Mouse (Mus musculus) hindbrain, embryonic 16.5 days (tissue): ENCODE data around the gene Gm9602. TPM values are rescaled to one million over a fixed set of nuclear protein-coding genes. Genes with fewer than 3 reads are reported as not detected.
"Not testable (repeated sequence)": the region's sequence is repeated elsewhere in the genome, so short reads cannot be mapped to it uniquely, and the experiment has no call there.

Source experiments
- ATAC-seq: fragments of 200-750 bp; cut with Nextera tagmentation; 2 replicates; pipeline ENCODE4 v1.8.0; 2017; ENCODE audit warnings: moderate TSS enrichment, moderate library complexity
- H3K27ac ChIP-seq: fragments of 300-500 bp; sonication (generic); 2 replicates; pipeline ENCODE4 v1.5.1; 2014; ENCODE audit warnings: low read depth, mild to moderate bottlenecking, control low read depth, low read length, moderate library complexity
- H3K27me3 ChIP-seq: fragments of 300-500 bp; sonication (generic); replicated peaks from 2 replicates; pipeline ENCODE4 v1.6.1; 2014; ENCODE audit warnings: low read length; ENCODE audit not compliant: control insufficient read depth, insufficient read depth
- H3K36me3 ChIP-seq: fragments of 300-500 bp; sonication (generic); 2 replicates; pipeline ENCODE4 v1.6.1; 2014; ENCODE audit warnings: mild to moderate bottlenecking, low read length, moderate library complexity, mixed read lengths; ENCODE audit not compliant: control insufficient read depth, insufficient read depth
- H3K4me1 ChIP-seq: fragments of 300-500 bp; sonication (generic); 2 replicates; pipeline ENCODE4 v1.6.1; 2014; ENCODE audit warnings: low read depth, low read length; ENCODE audit not compliant: control insufficient read depth, insufficient read depth
- H3K4me2 ChIP-seq: fragments of 300-500 bp; sonication (generic); 2 replicates; pipeline ENCODE4 v1.6.1; 2014; ENCODE audit warnings: mild to moderate bottlenecking, low read length, control low read depth, moderate library complexity
- H3K4me3 ChIP-seq: fragments of 300-500 bp; sonication (generic); 2 replicates; pipeline ENCODE4 v1.5.1; 2014; ENCODE audit warnings: mild to moderate bottlenecking, low read length, control low read depth, moderate library complexity
- H3K9ac ChIP-seq: fragments of 300-500 bp; sonication (generic); 2 replicates; pipeline ENCODE4 v1.6.1; 2014; ENCODE audit warnings: low read depth, mild to moderate bottlenecking, control low read depth, low read length, moderate library complexity
- H3K9me3 ChIP-seq: fragments of 300-500 bp; sonication (generic); 2 replicates; pipeline ENCODE4 v1.6.1; 2014; ENCODE audit warnings: mild to moderate bottlenecking, low read length, moderate library complexity; ENCODE audit not compliant: control insufficient read depth
- WGBS: fragments of 180-500 bp; shearing (Covaris S2); extraction: QIAGEN DNeasy Blood & Tissue Kit; methylation state at CpG from one replicate; pipeline ENCODE4 v1.1.7; 2014; 5-methylcytosine and 5-hydroxymethylcytosine counted together
- polyA plus RNA-seq: library from polyadenylated mRNA; unstranded; fragments of >200 nt; fragmentation: Nextera tagmentation; extraction: Ambion mirVana; gene quantifications from 2 replicates; pipeline ENCODE4 v1.2.1, GENCODE M21; 2015

Gene Gm9602
- polyA plus RNA-seq = not detected in 2 replicates

GRCm38 (mm10) chr14:4776037-4776436 is at the start of gene Gm9602:
Gm9602 (plus strand) TSS chr14:4776337.
- H3K27ac ChIP-seq, ATAC-seq, H3K4me1 ChIP-seq, H3K4me3 ChIP-seq, H3K4me2 ChIP-seq, H3K36me3 ChIP-seq, H3K9ac ChIP-seq, H3K9me3 ChIP-seq, H3K27me3 ChIP-seq: not testable (repeated sequence)
- no CpG with 5 or more reads among the region's 2 CpGs for WGBS

GRCm38 (mm10) chr14:4806421-4806820 is 30.3 kb downstream of the Gm9602 start:
- not testable (repeated sequence) for H3K27me3 ChIP-seq, H3K4me1 ChIP-seq, H3K9me3 ChIP-seq, H3K9ac ChIP-seq, H3K27ac ChIP-seq, H3K4me2 ChIP-seq, H3K4me3 ChIP-seq, ATAC-seq, H3K36me3 ChIP-seq
- 84% methylated on average over 6 of the region's 6 CpGs for WGBS

- WGBS = 73% methylated on average over 4 of the region's 7 CpGs
- not testable (repeated sequence) for H3K36me3 ChIP-seq, H3K27me3 ChIP-seq, H3K9me3 ChIP-seq, H3K27ac ChIP-seq, H3K9ac ChIP-seq, H3K4me3 ChIP-seq, ATAC-seq, H3K4me2 ChIP-seq, H3K4me1 ChIP-seq
Observed at GRCm38 (mm10) chr14:4821950-4822349, 45.8 kb downstream of the Gm9602 start.

Other genes with a start within 250 kb of the Gm9602 start
- gene Gm3047, start 220.9 kb upstream of the Gm9602 start, polyA plus RNA-seq = not detected in 2 replicates
- gene Gm8159, start 144.0 kb upstream of the Gm9602 start, polyA plus RNA-seq = not detected in 2 replicates
- 1.6 and 2.0 TPM in 2 replicates for gene Gm3239, start 112.1 kb upstream of the Gm9602 start, polyA plus RNA-seq
- gene Gm7876, start 67.1 kb upstream of the Gm9602 start, polyA plus RNA-seq = not detected in 2 replicates
- gene Gm3252, start 49.6 kb upstream of the Gm9602 start, polyA plus RNA-seq = 3.0 and 3.8 TPM in 2 replicates
- not detected in 2 replicates for gene Gm3269, start 61.8 kb downstream of the Gm9602 start, polyA plus RNA-seq
- 3.1 and 3.6 TPM in 2 replicates for gene Gm3264, start 79.2 kb downstream of the Gm9602 start, polyA plus RNA-seq
- not detected in 2 replicates for gene Gm3278, start 116.1 kb downstream of the Gm9602 start, polyA plus RNA-seq
- not detected in 2 replicates for gene Gm8297, start 207.6 kb downstream of the Gm9602 start, polyA plus RNA-seq
- 0.95 TPM in 1 of 2 replicates, not detected in the other for gene Gm3298, start 239.6 kb downstream of the Gm9602 start, polyA plus RNA-seq